Mouse (Mus musculus): ENCODE results near the gene Vezt. TPM values are rescaled to one million over a fixed set of nuclear protein-coding genes. Genes with fewer than 3 reads are reported as not detected.

The Vezt gene
- polyA plus RNA-seq, 1 experiment from 2014 or later, result 29.3 TPM

DNA sequence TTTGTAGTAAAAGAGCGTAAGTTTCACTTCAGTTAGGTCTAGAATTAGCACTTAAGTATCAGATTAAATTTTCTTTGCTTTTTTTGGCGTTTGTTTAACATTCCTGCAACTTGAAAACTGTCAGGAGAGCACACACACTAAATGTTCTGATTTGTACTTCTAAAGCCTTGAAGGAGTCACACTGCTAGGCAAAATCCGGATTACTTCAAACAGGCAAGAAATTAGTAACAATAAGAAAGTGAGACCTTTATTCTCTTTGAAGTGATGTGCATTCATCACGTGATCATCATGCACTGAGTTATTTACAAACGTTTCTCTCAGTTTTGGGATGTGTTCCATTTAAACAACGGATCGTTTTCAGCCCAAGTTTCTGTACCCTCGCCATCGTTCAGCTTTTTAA, 1.6 kb upstream of the Vezt start:
- H3K4me2 ChIP-seq, result peak overlapping the region; percentile 77
- 25% methylated on average over 9 of the region's 9 CpGs for WGBS
- peak overlapping the region; percentile 89 for H3K4me3 ChIP-seq (ENCODE audit: low read depth, low read length)
- peak; percentile 21 for DNase-seq
- H3K36me3 ChIP-seq (ENCODE audit: insufficient read depth), result no peaks in the 10 kb centered on the region
- peaks cover 6% of the 10 kb centered on the region; the same call in 1 of the 2 replicates for H3K4me1 ChIP-seq (ENCODE audit: insufficient read depth)
- no peaks in the 10 kb centered on the region for H3K9me3 ChIP-seq (ENCODE audit: low read depth, low read length)
- H3K27ac ChIP-seq (ENCODE audit: low read depth), result no peak overlapping the region
- no peak for ATAC-seq (ENCODE audit: insufficient read depth)
- no peaks in the 10 kb centered on the region for H3K27me3 ChIP-seq (ENCODE audit: insufficient read depth, low read length)
- no peak overlapping the region for H3K9ac ChIP-seq
- TF ChIP-seq CTCF (IDR thresholded peaks at IDR 0.05; ENCODE audit: low read depth), result no peak

GRCm38 (mm10) chr10:94036375-94036758, 750 bp upstream of the Vezt start:
- peak overlapping the region; percentile 58 for H3K27ac ChIP-seq (ENCODE audit: low read depth)
- ATAC-seq (ENCODE audit: insufficient read depth) (peak; percentile 39; the same call in 1 of the 2 replicates), DNase-seq (peak; percentile 66)
- no peaks in the 10 kb centered on the region for H3K27me3 ChIP-seq (ENCODE audit: insufficient read depth, low read length)
- peaks cover 6% of the 10 kb centered on the region; the same call in 1 of the 2 replicates for H3K4me1 ChIP-seq (ENCODE audit: insufficient read depth)
- TF ChIP-seq CTCF (IDR thresholded peaks at IDR 0.05; ENCODE audit: low read depth), result no peak
- H3K9ac ChIP-seq, result peak overlapping the region; percentile 79
- H3K4me2 ChIP-seq, result peak overlapping the region; percentile 77
- whole genome bisulfite sequencing, result 1% methylated on average over 32 of the region's 32 CpGs
- no peaks in the 10 kb centered on the region for H3K9me3 ChIP-seq (ENCODE audit: low read depth, low read length)
- no peaks in the 10 kb centered on the region for H3K36me3 ChIP-seq (ENCODE audit: insufficient read depth)
- peak overlapping the region; percentile 89 for H3K4me3 ChIP-seq (ENCODE audit: low read depth, low read length)

DNA sequence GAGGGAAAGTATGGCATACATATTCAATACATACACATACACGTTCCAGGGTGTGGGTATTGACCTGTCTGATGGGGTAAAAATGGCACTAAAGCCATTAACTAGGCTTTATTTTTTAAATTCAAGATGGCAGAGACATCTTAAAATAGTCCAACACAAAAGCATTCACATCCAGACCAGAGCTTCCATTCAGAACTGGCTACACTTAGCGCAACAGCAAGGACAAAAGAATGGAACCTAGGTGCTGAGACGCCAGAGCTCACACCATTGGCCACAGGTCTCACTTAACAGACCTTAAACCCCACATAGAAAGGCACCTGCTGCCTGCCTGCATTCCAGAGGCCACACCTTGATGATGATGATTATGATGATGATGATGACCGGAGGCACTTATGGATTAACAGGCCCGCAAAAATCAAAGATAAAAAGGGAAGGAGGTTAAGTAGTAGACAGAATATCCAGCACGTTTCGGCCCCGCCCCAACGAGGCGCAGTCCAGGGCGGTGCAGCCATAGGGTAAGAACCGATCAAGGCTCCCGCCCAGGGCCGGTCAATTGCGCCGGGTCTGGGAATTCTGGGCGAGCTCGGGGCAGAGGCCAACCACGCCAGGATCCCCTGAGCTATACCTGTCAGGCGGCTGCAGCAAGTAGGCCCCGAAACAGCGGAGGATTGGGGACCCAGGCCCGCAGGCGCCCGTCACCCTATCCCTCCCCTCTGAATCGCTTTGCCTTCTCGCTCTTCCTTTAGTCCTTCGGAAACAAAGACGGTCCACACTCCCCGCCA, 550 bp downstream of the Vezt start:
- Histone ChIP-seq H3K27ac (ENCODE audit: low read depth) (peak overlapping the region; percentile 58), H3K36me3 (ENCODE audit: insufficient read depth) (0 out of 2 replicates have a peak, but pooled peaks cover 7% of the 10 kb centered on the region), H3K4me1 (ENCODE audit: insufficient read depth) (peaks cover 6% of the 10 kb centered on the region; the same call in 1 of the 2 replicates), H3K27me3 (ENCODE audit: insufficient read depth, low read length) (no peaks in the 10 kb centered on the region), H3K4me2 (peak overlapping the region; percentile 85), H3K9ac (peak overlapping the region; percentile 78), H3K9me3 (ENCODE audit: low read depth, low read length) (no peaks in the 10 kb centered on the region), H3K4me3 (ENCODE audit: low read depth, low read length) (peak overlapping the region; percentile 89)
- ATAC-seq (ENCODE audit: insufficient read depth) (peak; percentile 85), DNase-seq (peak; percentile 74)
- TF ChIP-seq CTCF (IDR thresholded peaks at IDR 0.05; ENCODE audit: low read depth), result no peak
- WGBS, result 2% methylated on average over 30 of the region's 30 CpGs

DNA sequence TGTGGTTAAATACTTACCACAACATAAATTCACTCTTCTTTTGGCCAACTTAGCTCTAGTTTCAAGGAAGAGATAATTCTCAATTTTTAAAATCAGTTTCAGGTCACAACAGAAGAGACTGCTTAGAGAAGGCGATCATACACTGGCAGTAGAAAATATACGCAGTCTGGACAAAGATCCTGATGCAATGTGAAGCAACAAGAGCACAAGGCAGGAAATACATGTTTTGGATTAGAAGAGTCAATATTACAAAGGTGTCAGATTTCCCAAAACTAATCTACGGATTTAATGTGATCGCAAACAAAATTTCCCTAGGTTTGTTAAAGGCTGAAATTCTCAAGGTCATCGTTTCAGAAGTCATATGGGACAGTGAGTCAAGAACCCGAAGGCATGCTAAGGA, 4.5 kb downstream of the Vezt start:
- no peak for ATAC-seq (ENCODE audit: insufficient read depth)
- no peak overlapping the region for H3K27ac ChIP-seq (ENCODE audit: low read depth)
- TF ChIP-seq CTCF (IDR thresholded peaks at IDR 0.05; ENCODE audit: low read depth), result no peak
- DNase-seq, result no peak
- no peak overlapping the region for H3K4me3 ChIP-seq (ENCODE audit: low read depth, low read length)
- peaks cover 6% of the 10 kb centered on the region; the same call in 1 of the 2 replicates for H3K4me1 ChIP-seq (ENCODE audit: insufficient read depth)
- WGBS, result 92% methylated on average over 6 of the region's 6 CpGs
- H3K9ac ChIP-seq, result no peak overlapping the region
- no peaks in the 10 kb centered on the region for H3K9me3 ChIP-seq (ENCODE audit: low read depth, low read length)
- no peaks in the 10 kb centered on the region for H3K27me3 ChIP-seq (ENCODE audit: insufficient read depth, low read length)
- H3K36me3 ChIP-seq (ENCODE audit: insufficient read depth), result peaks cover 20% of the 10 kb centered on the region; the same call in 1 of the 2 replicates
- no peak overlapping the region for H3K4me2 ChIP-seq

DNA sequence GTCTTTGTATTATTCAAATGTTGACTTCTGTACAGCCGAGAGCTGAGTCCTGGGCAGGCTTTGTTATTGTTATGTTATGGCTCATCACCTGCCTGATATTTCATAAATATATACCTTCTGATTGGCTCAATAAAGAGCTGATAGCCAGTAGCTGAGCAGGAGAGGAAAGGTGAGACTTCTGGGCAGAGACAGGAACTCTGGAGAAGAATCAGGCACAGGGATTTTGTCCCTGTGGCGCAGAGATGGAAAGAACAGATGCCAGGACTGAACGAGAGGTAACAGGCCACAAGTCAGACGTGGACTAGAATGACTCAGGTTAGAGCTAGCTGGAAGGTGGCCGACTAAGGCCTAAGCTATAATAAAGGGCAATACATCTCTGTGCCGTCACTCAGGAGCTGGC, 7.1 kb downstream of the Vezt start:
- no peak overlapping the region for H3K27ac ChIP-seq (ENCODE audit: low read depth)
- DNase-seq, result no peak
- TF ChIP-seq CTCF (IDR thresholded peaks at IDR 0.05; ENCODE audit: low read depth), result no peak
- H3K4me1 ChIP-seq (ENCODE audit: insufficient read depth), result no peaks in the 10 kb centered on the region
- no peak overlapping the region for H3K4me2 ChIP-seq
- H3K4me3 ChIP-seq (ENCODE audit: low read depth, low read length), result no peak overlapping the region
- H3K27me3 ChIP-seq (ENCODE audit: insufficient read depth, low read length), result no peaks in the 10 kb centered on the region
- no peak for ATAC-seq (ENCODE audit: insufficient read depth)
- H3K36me3 ChIP-seq (ENCODE audit: insufficient read depth), result peaks cover 24% of the 10 kb centered on the region
- no peaks in the 10 kb centered on the region for H3K9me3 ChIP-seq (ENCODE audit: low read depth, low read length)
- H3K9ac ChIP-seq, result no peak overlapping the region
- 83% methylated on average over 6 of the region's 6 CpGs for WGBS

GRCm38 (mm10) chr10:94025079-94025478, 10.5 kb downstream of the Vezt start:
- ATAC-seq (ENCODE audit: insufficient read depth) (no peak), DNase-seq (no peak)
- Histone ChIP-seq H3K4me1 (ENCODE audit: insufficient read depth) (no peaks in the 10 kb centered on the region; the same call in 1 of the 2 replicates), H3K9me3 (ENCODE audit: low read depth, low read length) (no peaks in the 10 kb centered on the region), H3K27me3 (ENCODE audit: insufficient read depth, low read length) (no peaks in the 10 kb centered on the region), H3K27ac (ENCODE audit: low read depth) (no peak overlapping the region), H3K9ac (no peak overlapping the region), H3K4me3 (ENCODE audit: low read depth, low read length) (no peak overlapping the region), H3K4me2 (no peak overlapping the region), H3K36me3 (ENCODE audit: insufficient read depth) (peaks cover 21% of the 10 kb centered on the region)
- no peak for TF ChIP-seq CTCF (IDR thresholded peaks at IDR 0.05; ENCODE audit: low read depth)
- 94% methylated on average over 8 of the region's 8 CpGs for WGBS

GRCm38 (mm10) chr10:94021059-94021458, 14.6 kb downstream of the Vezt start:
- no peak overlapping the region for H3K4me3 ChIP-seq (ENCODE audit: low read depth, low read length)
- no peaks in the 10 kb centered on the region for H3K9me3 ChIP-seq (ENCODE audit: low read depth, low read length)
- WGBS, result 74% methylated on average over 4 of the region's 4 CpGs
- no peaks in the 10 kb centered on the region for H3K27me3 ChIP-seq (ENCODE audit: insufficient read depth, low read length)
- ATAC-seq (ENCODE audit: insufficient read depth) (no peak), DNase-seq (no peak)
- H3K4me1 ChIP-seq (ENCODE audit: insufficient read depth), result no peaks in the 10 kb centered on the region; the same call in 1 of the 2 replicates
- H3K36me3 ChIP-seq (ENCODE audit: insufficient read depth), result peaks cover 8% of the 10 kb centered on the region; the same call in 1 of the 2 replicates
- H3K27ac ChIP-seq (ENCODE audit: low read depth), result no peak overlapping the region
- H3K9ac ChIP-seq, result no peak overlapping the region
- no peak for TF ChIP-seq CTCF (IDR thresholded peaks at IDR 0.05; ENCODE audit: low read depth)
- no peak overlapping the region for H3K4me2 ChIP-seq
